In genomic region chr12:108547251-108547875, GRCm38 (mm10) we compare ENCODE assay signal across 9 mouse cellular contexts. TPM values are rescaled to one million over a fixed set of nuclear protein-coding genes. Genes with fewer than 3 reads are reported as not detected.
DNase-seq lines count a peak whose midpoint lies in the region; ATAC-seq and TF ChIP-seq lines count a peak whose summit lies in the region.
"Had no signal": no experiment of that assay in that cellular context is flagged by ENCODE, and none has a peak within 500 bp of the region (broad histone marks: within the 10 kb centered on the region; RNA-seq: fewer than 3 reads in every experiment).

No protein-coding gene starts in this region.

- no peak for ATAC-seq in heart, embryonic 11.5 days (replicated peaks; ENCODE audit: insufficient number of reproducible peaks, low FRiP score, low TSS enrichment)
- no peak for ATAC-seq in intestine, postnatal 0 days

- peak overlapping the region; percentile 22; the same call in 1 of the 2 replicates for H3K9ac ChIP-seq in heart, embryonic 11.5 days (ENCODE audit: low read depth, low read length)
- no peak overlapping the region for H3K9ac ChIP-seq in intestine, postnatal 0 days (ENCODE audit: low read depth, low read length)

- WGBS in heart, embryonic 11.5 days (ENCODE audit: insufficient replicate concordance), result 54% methylated on average over 15 of the region's 15 CpGs
- 62% methylated on average over 15 of the region's 15 CpGs for WGBS in intestine, postnatal 0 days
- 83% methylated on average over 15 of the region's 15 CpGs for WGBS in thymus, adult 2 months

- 0 out of 2 replicates have a peak, but pooled peaks cover 3% of the 10 kb centered on the region for H3K9me3 ChIP-seq in heart, embryonic 11.5 days (replicated peaks; ENCODE audit: control insufficient read depth, low read length)
- H3K9me3 ChIP-seq in intestine, postnatal 0 days (ENCODE audit: control insufficient read depth), result no peaks in the 10 kb centered on the region

- no peak overlapping the region for H3K4me3 ChIP-seq in heart, embryonic 11.5 days (ENCODE audit: low read depth, low read length)
- H3K4me3 ChIP-seq in intestine, postnatal 0 days (ENCODE audit: low read depth, low read length), result no peak overlapping the region
- H3K4me3 ChIP-seq in thymus, adult 2 months (ENCODE audit: control insufficient read depth, insufficient read depth, low read length), result no peak overlapping the region
- H3K4me3 ChIP-seq: megakaryocyte, embryonic 14.5 days had no signal

- TF ChIP-seq CTCF in intestine, postnatal 0 days (IDR thresholded peaks at IDR 0.05; ENCODE audit: low read depth), result peak; percentile 46
- no peak for TF ChIP-seq CTCF in thymus, adult 2 months (IDR thresholded peaks at IDR 0.05; ENCODE audit: borderline replicate concordance, control insufficient read depth, extremely low read depth, insufficient read depth, low read length, poor library complexity)

- DNase-seq in heart, postnatal 4 days, result no peak
- peak; percentile 39 for DNase-seq in testis, postnatal 10 days (ENCODE audit: low spot score)
- DNase-seq in testis, postnatal 14 days (ENCODE audit: low spot score), result no peak
- no peak for DNase-seq in thymus, postnatal 25 days
- DNase-seq in thymus, adult 2 months, result no peak
- DNase-seq in kidney, postnatal 36 days, result no peak

- H3K27ac ChIP-seq in heart, embryonic 11.5 days (ENCODE audit: low read depth, low read length), result peak overlapping the region; percentile 79
- no peak overlapping the region for H3K27ac ChIP-seq in intestine, postnatal 0 days (ENCODE audit: low read depth, low read length)
- no peak overlapping the region for H3K27ac ChIP-seq in thymus, adult 2 months (ENCODE audit: control insufficient read depth, insufficient read depth, low read length)

- peaks cover 9% of the 10 kb centered on the region; the same call in 1 of the 2 replicates for H3K4me1 ChIP-seq in heart, embryonic 11.5 days (ENCODE audit: control insufficient read depth, insufficient read depth, low read length)
- no peaks in the 10 kb centered on the region for H3K4me1 ChIP-seq in intestine, postnatal 0 days (replicated peaks; ENCODE audit: control insufficient read depth, insufficient read depth, low read length)
- H3K4me1 ChIP-seq in thymus, adult 2 months (replicated peaks; ENCODE audit: control insufficient read depth, insufficient read depth, low read length), result no peaks in the 10 kb centered on the region

- TF ChIP-seq POLR2A in thymus, adult 2 months (IDR thresholded peaks at IDR 0.05; ENCODE audit: control insufficient read depth, extremely low read depth, insufficient read depth, low read length, poor library complexity), result no peak

- no peaks in the 10 kb centered on the region for H3K36me3 ChIP-seq in heart, embryonic 11.5 days (ENCODE audit: control insufficient read depth, insufficient read depth, low read length)
- H3K36me3 ChIP-seq in intestine, postnatal 0 days (ENCODE audit: control insufficient read depth, insufficient read depth), result no peaks in the 10 kb centered on the region
- H3K36me3 ChIP-seq in thymus, adult 2 months (ENCODE audit: control insufficient read depth, insufficient read depth, low read length), result no peaks in the 10 kb centered on the region

- H3K27me3 ChIP-seq in heart, embryonic 11.5 days (ENCODE audit: control insufficient read depth, insufficient read depth, low read length), result no peaks in the 10 kb centered on the region
- H3K27me3 ChIP-seq in intestine, postnatal 0 days (replicated peaks; ENCODE audit: control insufficient read depth, insufficient read depth, low read length), result no peaks in the 10 kb centered on the region
- H3K27me3 ChIP-seq in thymus, adult 2 months (ENCODE audit: control insufficient read depth, insufficient read depth, low read length), result no peaks in the 10 kb centered on the region; the same call in 1 of the 2 replicates

- H3K4me2 ChIP-seq in heart, embryonic 11.5 days, result peak overlapping the region; percentile 55
- peak overlapping the region; percentile 28; the same call in 1 of the 2 replicates for H3K4me2 ChIP-seq in intestine, postnatal 0 days (replicated peaks; ENCODE audit: low read depth)

RNA-seq across cellular contexts. Expression of gene Evl, which starts 7.2 kb away (rescaled TPM):
- polyA plus RNA-seq in heart, embryonic 11.5 days (2014; fragmentation: Nextera tagmentation; extraction: Ambion mirVana), result 49.9 and 51.0 TPM in 2 replicates
- 100 to 1,000 TPM; 140 to 145 TPM for total RNA-seq in heart, postnatal 4 days (2021)
- 18.0 and 20.5 TPM in 2 replicates for polyA plus RNA-seq in intestine, postnatal 0 days (2015; fragmentation: Nextera tagmentation; extraction: Ambion mirVana)
- polyA plus RNA-seq in thymus, adult 2 months (2012; rRNA removed), result 147 and 172 TPM in 2 replicates
